Mouse (Mus musculus) liver, embryonic 14.5 days (tissue): ENCODE measurements around the gene Cyp4v3.

ENCODE experiments used
- CTCF ChIP-seq: IDR thresholded peaks from 2 replicates; pipeline ENCODE4 v1.5.1; 2016; ENCODE audit warnings: antibody characterized with exemption, low read depth, control low read depth
- EP300 ChIP-seq: IDR thresholded peaks from 2 replicates; pipeline ENCODE4 v1.6.1; 2016; ENCODE audit warnings: antibody characterized with exemption, low read depth

DNA sequence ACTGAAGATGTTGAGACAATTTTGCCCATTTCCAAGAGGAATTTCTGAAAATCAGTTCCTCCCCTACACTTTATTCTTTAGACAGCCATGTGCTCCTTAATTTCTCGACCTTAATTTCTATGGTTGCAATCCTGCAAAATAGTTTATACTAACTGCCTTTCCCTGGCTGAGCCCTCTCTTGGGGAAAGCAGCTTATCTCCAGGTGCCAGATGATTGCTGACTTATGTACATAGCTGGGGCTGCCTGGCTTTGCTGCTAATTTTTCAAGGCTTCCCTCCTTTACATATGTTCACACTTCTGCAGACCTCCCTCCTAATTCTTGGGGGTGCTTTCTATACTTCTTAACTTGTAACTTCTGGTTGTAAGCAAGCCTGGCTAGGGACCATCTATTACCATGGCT, 12.1 kb downstream of the Cyp4v3 start:
- TF ChIP-seq EP300 (no peak), CTCF (no peak)
